Mouse (Mus musculus) CD8-positive naive resting alpha-beta T cell, adult 2 months (primary cell): ENCODE measurements around the gene Zfp157.
"Not testable (repeated sequence)": the region's sequence is repeated elsewhere in the genome, so short reads cannot be mapped to it uniquely, and the experiment has no call there.

Experiments used
- DNase-seq, 2 experiments: peaks; one replicate each; pipeline ENCODE4 v3.0.0; 2022; ENCODE audit warnings: low read depth in 2 of 2, low spot score in 2 of 2

The Zfp157 gene

DNA sequence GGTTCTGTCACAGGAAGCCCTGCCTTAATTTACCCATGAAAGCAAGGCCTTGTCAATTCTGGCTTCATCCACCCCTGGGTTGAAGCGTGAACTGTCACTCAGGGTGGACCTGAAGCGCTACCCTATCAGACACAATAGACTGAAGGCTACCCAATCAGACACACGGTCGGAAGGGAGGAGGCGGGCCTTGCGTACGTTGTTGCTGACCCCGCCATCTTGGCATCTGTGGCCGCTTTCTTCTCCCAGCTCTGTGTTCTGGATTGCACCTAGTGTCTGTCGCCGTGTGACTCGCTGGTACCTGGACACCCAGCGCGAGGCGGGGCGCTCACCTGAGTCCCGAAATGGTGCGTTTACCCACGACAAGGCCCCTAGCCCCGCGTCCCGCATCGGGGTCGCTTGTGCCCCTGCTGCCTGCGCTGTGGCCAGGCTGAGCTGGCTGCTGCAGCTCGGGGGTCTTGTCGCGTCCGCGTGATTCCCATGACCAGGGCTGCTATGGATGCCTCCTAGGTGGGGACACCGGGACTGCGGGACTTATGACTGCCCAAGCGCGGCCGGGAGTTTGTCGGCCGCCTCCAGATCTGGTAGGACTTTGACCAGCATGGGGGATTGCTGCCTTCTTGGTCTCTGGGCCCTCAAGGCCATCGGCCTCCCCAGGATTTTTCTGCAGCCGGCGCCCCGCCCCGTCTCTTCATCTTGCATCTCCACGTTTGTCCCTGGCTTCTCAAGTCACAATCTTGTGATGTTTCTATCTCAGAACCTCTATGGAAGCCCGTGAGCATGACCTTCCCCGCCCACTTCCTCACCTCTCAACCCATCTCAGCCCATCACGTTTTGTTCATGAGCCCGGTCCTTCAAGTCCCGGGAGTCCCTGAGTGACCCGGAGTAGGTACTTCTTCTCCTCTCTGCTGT, at the start of gene Zfp157:
TSS of gene Zfp157 (plus strand) at position 183 of the 909 bp plus-strand sequence.
- DNase-seq, result peak; percentile 71 to 85

DNA sequence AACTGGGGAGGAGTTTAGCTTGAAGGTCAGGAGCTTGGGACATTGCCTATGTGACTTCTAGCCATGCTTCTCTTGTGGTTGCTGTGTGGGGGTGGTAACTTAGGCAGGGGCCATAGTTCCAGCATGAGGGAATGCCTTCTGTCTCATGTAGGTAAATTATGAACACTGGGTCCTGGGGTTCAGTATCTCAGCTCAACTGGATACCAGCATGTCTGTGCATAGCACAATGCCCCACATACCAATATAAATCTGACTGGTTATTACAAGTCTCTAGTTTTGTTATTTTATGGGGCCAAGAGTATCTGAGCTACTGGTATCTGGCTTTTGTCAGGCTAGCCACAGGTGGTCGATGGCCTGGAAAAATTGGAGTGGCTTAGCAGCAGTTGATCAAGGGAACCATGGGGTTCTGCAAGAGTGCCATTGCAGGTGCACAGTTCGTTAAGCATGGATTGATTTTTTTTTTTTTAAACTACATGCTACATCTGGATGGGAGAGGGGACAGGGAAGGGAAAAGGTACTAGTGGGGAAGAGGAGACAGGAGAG, 43.4 kb upstream of the Zfp157 start:
- DNase-seq, result no peak

DNA sequence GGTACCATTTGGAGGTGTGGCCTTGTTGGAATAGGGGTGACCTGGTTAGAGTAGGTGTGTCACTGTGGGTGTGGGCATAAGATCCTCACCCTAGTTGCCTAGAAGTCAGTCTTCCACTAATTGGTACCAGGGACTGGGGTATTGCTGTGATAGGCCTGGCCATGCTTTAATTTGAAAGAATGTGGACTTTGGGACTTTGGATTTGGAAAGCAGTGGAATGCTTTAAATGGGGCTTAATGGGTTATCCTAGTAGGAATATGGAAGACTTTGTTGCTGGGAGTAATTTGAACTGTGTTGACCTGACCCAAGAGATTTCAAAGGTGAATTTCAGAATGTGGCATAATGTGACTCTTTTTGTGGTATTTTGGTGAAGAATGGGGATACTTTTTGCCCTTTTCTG, 40.8 kb upstream of the Zfp157 start:
- not testable (repeated sequence) for DNase-seq

DNA sequence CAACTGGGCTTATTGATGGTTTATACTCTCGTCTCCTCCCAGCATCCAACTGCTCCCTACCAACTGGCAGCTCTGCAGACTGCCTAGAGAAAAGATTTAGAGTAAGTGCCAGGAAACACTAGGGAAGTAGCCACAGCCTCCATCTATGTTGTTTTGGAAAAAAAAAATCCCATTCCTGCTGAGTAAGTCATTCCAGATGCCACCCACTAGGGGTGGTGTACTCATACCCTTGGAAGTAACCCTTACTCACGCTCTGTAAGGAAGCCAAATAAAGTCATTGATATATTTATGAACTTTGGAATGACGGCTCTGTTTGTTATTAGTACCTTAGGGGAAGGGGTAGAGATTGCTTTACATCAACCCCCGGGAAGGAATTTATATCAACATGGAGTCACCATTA, 17.1 kb downstream of the Zfp157 start:
- no peak for DNase-seq

DNA sequence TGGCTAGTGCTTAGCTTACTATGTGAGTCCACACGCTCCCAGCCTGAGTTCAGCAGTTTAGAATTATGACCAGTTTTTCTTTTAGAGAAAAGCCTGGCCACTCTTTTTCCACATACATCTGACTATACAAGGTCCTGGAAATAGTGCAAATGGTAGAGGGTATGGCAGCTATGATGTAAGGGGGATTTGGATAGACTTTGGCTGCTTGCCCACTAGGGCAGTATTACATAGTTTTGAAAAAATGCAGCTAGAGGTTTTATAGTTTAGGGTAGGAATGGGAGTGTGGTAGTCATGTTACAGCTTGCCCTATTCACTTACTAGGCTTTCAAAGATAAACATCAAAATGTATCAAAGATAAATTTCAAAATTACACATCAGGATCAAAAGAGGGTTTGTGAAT, 17.8 kb downstream of the Zfp157 start:
- DNase-seq, result no peak

DNA sequence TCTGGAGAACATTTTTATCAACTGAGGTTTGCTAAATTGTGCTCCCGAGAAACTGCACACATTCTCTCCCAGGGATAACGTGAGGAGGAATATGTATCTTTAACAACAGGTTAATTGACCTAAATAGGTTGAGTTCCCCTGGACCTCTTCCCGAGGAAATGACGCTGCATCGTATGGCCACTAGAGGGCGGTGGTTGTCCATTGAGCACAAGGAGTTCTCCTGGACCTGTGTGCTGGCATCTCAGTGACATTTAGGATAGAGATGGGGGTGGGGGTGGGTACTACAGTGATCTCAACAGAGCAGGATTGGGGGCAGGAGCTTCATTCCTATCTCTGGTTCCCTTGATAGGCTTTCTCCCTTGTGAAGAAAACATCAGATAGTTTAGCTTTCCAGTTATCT, 32.3 kb downstream of the Zfp157 start:
- DNase-seq, result peak; percentile 8 to 24

DNA sequence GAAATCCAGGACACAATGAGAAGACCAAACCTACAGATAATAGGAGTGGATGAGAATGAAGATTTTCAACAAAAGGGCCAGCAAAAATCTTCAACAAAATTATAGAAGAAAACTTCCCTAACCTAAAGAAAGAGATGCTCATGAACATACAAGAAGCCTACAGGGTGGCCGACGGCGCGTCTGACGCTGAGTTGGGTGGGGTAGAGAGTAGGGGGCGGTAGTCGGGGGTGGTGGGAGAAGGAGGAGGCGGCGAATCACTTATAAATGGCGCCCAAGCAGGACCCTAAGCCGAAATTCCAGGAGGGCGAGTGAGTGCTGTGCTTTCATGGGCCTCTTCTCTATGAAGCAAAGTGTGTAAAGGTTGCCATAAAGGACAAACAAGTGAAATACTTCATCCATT, 63.3 kb downstream of the Zfp157 start:
- not testable (repeated sequence) for DNase-seq
